Mouse (Mus musculus): ENCODE measurements around the gene Ankrd2. TPM values are rescaled to one million over a fixed set of nuclear protein-coding genes. Genes with fewer than 3 reads are reported as not detected.
A peak's percentile ranks its signal among the peaks of the same experiment; 100 is the strongest.

Ankrd2 gene
- polyA plus RNA-seq, 1 experiment from 2014 or later: 0.22 TPM

DNA sequence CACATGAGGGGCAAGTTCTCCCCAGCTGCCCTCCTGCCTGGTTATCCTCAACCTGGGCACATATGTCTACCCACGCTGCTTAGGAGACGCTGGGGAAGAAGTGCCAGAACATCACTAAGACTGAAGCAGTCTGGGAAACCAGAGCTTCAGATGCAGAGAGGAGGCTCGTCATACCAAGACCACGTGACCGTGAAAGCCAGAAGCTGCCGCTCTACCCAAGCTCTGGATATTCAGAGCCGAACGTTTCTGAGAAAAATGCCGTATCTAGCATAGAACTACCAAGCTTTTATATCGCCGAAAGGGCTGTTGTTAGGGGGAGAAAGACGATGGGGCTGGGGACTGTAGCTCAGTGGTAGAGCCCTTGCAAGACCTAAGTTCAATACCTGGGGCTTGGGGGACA is 2.5 kb downstream of the Ankrd2 start:
- Histone ChIP-seq H3K27ac (replicated peaks) (no peak overlapping the region), H3K27me3 (replicated peaks; ENCODE audit: low read depth, poor library complexity, severe bottlenecking) (peaks cover 18% of the 10 kb centered on the region), H3K4me1 (peaks cover 23% of the 10 kb centered on the region), H3K4me3 (no peak overlapping the region), H3K9me3 (no peaks in the 10 kb centered on the region), H3K36me3 (replicated peaks) (peaks cover 12% of the 10 kb centered on the region)
- WGBS: 89% methylated on average over 12 of the region's 12 CpGs
- DNase-seq (ENCODE audit: low spot score): no peak

DNA sequence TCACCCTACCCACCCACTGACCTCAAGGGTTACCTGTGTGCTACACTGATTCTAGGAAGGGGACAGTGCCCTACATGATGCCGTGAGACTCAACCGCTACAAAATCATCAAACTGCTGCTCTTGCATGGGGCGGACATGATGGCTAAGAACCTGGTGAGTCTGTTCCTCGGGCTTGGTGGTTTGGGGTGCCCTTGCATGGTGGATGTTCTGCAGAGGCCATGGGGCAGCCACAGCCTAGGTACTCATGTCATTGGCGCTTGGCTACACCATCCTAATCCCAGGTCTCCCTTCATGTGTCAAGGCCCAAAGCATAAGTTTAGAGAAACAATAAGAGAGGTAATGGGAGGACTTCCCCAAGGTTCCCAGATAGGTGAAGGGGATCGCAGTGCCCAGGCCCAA is 8.2 kb downstream of the Ankrd2 start:
- no peak overlapping the region for H3K27ac ChIP-seq (replicated peaks)
- H3K36me3 ChIP-seq (replicated peaks): no peaks in the 10 kb centered on the region
- DNase-seq (ENCODE audit: low spot score): no peak
- WGBS: 96% methylated on average over 6 of the region's 6 CpGs
- peaks cover 11% of the 10 kb centered on the region for H3K4me1 ChIP-seq
- H3K4me3 ChIP-seq: no peak overlapping the region
- no peaks in the 10 kb centered on the region for H3K9me3 ChIP-seq
- H3K27me3 ChIP-seq (replicated peaks; ENCODE audit: low read depth, poor library complexity, severe bottlenecking): peaks cover 18% of the 10 kb centered on the region

DNA sequence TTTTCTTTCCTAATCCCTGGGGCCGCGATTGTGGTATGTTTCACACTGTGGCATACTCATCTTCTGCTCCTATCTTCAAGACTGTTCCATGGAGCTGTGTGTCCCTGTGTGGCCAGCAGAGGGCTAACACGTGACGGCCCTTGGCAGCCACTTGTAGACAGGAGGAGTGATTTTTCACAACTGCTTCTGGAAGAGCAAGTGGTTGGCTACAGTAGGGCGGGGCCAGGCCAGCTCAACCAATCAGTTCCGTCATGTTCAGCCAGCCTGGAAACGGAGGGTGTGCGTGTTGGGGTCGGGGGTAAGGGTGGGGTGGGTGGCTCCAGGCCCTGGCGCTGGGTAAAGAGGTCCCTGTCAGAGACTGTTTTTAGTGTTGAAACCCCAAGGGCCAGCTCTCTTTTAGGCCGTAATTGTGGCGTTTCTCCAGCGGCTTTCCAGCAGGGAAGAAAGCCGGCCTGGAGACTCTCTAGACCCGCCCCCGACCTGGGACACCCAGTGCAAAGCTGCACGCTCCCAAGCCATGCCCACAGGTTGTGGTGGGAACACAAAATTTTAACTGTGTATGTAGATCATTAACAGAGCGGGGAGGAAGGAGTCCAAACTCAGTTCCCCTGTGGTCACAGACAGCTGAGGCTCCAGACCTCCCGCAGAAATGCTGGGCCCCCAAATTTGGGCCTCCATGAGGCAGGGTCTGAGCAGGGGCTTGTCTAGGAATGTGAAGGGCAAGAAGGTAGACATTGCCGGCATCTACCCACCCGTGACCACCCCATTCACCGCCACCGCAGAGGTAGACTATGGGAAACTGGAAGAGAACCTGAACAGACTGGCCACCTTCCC is 9.7 kb downstream of the Ankrd2 start, which contains the start of gene Hoga1:
Hoga1 (plus strand) TSS at position 342 of the 834 bp plus-strand sequence.
- Histone ChIP-seq H3K4me1 (peaks cover 11% of the 10 kb centered on the region), H3K4me3 (peak within 1 kb of the TSS; percentile 55), H3K9me3 (no peaks in the 10 kb centered on the region), H3K27me3 (replicated peaks; ENCODE audit: low read depth, poor library complexity, severe bottlenecking) (peaks cover 10% of the 10 kb centered on the region; the same call in 1 of the 2 replicates), H3K27ac (replicated peaks) (peak within 1 kb of the TSS; percentile 63; the same call in 1 of the 2 replicates), H3K36me3 (replicated peaks) (no peaks in the 10 kb centered on the region)
- 23% methylated on average over 23 of the region's 23 CpGs for WGBS
- peak; percentile 87 for DNase-seq (ENCODE audit: low spot score)

DNA sequence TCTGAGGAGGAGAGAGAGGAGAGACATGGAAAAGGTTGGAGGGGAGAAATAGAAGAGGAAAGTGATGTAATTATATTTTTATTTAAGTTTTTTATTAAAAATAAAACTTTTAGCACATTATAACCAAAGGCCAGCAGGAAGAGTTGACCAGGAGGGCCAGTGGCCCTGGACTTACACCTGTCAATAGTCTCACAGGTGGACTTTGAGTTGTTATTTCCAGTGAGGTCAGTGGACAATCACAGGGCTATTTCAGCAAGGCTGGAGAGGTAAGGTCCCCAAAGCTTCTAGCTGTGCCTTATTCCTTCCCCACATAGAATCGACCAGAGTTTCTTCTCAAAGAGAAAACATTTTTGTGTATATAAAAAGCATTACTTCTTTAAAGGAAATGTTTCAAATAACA is 14.5 kb downstream of the Ankrd2 start:
- DNase-seq (ENCODE audit: low spot score): no peak
- H3K4me1 ChIP-seq: peaks cover 16% of the 10 kb centered on the region
- no peak overlapping the region for H3K27ac ChIP-seq (replicated peaks)
- no peak overlapping the region for H3K4me3 ChIP-seq
- WGBS: 91% methylated on average over 1 of the region's 1 CpGs
- H3K9me3 ChIP-seq: no peaks in the 10 kb centered on the region
- H3K27me3 ChIP-seq (replicated peaks; ENCODE audit: low read depth, poor library complexity, severe bottlenecking): no peaks in the 10 kb centered on the region
- no peaks in the 10 kb centered on the region for H3K36me3 ChIP-seq (replicated peaks)

DNA sequence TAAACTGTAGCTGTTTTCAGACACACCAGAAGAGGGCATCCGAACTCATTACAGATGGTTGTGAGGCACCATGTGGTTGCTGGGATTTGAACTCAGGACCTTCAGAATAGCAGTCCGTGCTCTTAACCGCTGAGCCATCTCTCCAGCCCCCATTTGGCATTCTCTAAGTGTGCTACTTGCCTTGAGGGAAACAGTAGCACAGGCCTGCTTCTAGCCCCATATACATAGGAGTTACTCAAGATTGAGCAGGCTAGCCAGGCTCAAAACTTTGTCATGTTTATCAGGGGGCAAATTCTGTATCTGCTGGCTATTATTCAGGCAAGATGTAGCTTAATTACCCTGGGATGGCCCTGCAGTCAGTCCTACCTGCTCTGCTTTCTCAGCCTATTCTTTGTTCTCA is 15.6 kb downstream of the Ankrd2 start:
- Histone ChIP-seq H3K9me3 (no peaks in the 10 kb centered on the region), H3K27ac (replicated peaks) (no peak overlapping the region), H3K36me3 (replicated peaks) (no peaks in the 10 kb centered on the region), H3K4me3 (no peak overlapping the region), H3K4me1 (peaks cover 6% of the 10 kb centered on the region; the same call in 1 of the 2 replicates), H3K27me3 (replicated peaks; ENCODE audit: low read depth, poor library complexity, severe bottlenecking) (no peaks in the 10 kb centered on the region)
- DNase-seq (ENCODE audit: low spot score): no peak
- WGBS: 84% methylated on average over 3 of the region's 3 CpGs

DNA sequence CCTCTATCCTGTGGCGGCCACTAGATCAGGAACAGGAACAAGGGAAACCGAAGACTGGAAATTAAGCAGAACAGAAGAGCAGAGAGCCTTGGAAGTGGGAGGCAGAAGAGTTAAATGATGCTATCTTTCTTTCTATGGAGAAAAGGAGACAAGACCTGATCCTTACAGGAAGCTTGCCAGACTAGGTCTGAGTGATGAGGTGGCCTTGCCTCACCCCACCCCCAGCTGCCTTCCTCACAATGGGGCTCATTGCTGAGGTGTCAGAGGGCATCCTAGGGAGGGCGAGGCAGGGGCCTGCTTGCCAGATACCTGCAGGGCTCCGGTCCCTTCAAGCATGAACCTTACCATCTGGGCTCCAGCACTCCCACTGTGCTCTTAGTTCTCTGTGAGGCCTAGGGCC is 16.1 kb downstream of the Ankrd2 start, which contains the start of gene 4933411K16Rik:
4933411K16Rik (plus strand) TSS at position 301 of the 400 bp plus-strand sequence.
- Histone ChIP-seq H3K27me3 (replicated peaks; ENCODE audit: low read depth, poor library complexity, severe bottlenecking) (no peaks in the 10 kb centered on the region), H3K9me3 (no peaks in the 10 kb centered on the region), H3K36me3 (replicated peaks) (no peaks in the 10 kb centered on the region), H3K27ac (replicated peaks) (0 out of 2 replicates have a peak within 1 kb of the TSS, but pooled peaks have one; percentile 4), H3K4me1 (peaks cover 6% of the 10 kb centered on the region; the same call in 1 of the 2 replicates), H3K4me3 (no peak within 1 kb of the TSS)
- DNase-seq (ENCODE audit: low spot score): no peak
- WGBS: 69% methylated on average over 4 of the region's 4 CpGs

DNA sequence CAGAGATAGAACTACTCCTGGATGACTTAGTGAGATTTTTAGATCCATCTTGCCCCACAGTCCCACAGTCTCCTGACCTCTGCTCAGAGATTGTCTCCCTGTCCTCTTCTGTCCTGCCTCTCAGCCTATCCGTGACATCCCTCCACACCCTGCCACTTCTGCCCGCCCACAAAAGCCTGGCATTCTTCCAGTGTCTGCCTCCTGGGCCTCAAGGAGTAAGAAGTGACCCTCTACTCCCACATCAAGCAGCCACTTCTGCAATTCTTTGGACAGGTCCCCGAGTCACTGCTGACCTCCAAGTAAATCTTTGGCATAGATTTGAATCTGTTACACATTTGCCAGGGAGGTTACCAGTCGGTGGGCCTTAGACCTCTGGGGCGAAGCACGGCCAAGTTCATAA is 18.5 kb downstream of the Ankrd2 start:
- H3K4me1 ChIP-seq: peaks cover 6% of the 10 kb centered on the region; the same call in 1 of the 2 replicates
- no peaks in the 10 kb centered on the region for H3K9me3 ChIP-seq
- DNase-seq (ENCODE audit: low spot score): no peak
- no peaks in the 10 kb centered on the region for H3K36me3 ChIP-seq (replicated peaks)
- 88% methylated on average over 6 of the region's 6 CpGs for WGBS
- H3K27ac ChIP-seq (replicated peaks): no peak overlapping the region
- no peaks in the 10 kb centered on the region for H3K27me3 ChIP-seq (replicated peaks; ENCODE audit: low read depth, poor library complexity, severe bottlenecking)
- no peak overlapping the region for H3K4me3 ChIP-seq

DNA sequence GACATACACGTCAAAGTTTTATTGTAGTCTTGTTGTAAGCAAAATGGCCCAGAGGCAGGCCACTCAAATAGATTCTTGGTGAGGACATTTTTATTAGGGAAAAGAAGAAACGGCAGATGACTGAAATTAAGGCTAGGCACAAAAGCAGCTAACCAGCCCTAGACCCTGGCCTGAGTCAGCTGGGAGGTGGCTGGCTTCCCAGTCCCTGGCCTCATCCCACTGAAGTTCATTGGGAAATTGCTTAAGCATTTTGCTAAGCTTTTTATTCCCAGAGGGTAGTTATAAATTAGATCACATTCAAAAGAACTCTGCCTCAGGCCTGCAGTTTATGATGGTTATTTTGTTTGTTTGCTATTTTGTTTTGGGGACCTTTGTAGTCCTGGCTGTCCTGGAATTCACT is 20.1 kb downstream of the Ankrd2 start:
- 90% methylated on average over 2 of the region's 2 CpGs for WGBS
- Histone ChIP-seq H3K36me3 (replicated peaks) (no peaks in the 10 kb centered on the region), H3K27ac (replicated peaks) (no peak overlapping the region), H3K4me1 (peaks cover 6% of the 10 kb centered on the region; the same call in 1 of the 2 replicates), H3K27me3 (replicated peaks; ENCODE audit: low read depth, poor library complexity, severe bottlenecking) (no peaks in the 10 kb centered on the region), H3K4me3 (no peak overlapping the region), H3K9me3 (no peaks in the 10 kb centered on the region)
- DNase-seq (ENCODE audit: low spot score): no peak

DNA sequence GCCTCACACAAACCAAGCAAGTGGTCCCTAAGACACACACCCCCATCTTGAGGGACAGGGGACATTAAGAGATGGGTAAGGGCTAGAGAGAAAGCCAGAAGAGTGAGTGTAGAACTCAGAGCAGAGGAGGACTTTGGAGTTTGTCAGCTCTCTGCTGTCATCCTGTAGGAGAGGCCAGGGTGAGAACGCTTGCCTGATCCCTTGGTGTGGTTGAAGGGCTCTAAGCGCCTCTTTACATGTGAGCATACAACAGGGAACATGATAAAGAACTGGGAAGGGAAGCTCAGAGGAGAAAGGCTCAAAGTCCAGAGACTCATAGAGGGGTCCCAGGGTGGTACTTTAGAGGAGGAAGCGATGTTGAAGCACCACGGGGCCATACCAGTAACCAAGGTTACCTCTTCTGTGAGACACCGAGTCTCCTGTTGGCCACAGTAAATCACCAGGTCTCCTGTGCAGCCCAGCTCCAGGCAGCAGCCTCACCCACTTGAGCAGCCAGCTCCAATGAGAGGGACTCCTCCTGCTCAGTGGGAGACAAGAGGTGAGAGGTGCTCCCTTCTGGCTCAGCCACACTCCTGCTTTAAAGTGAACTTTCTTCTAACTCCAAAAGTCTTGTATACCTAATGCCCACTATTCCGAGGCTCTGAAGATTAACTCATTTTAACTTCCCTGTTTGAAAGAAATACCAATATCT is 21.1 kb downstream of the Ankrd2 start:
- Histone ChIP-seq H3K4me1 (peaks cover 6% of the 10 kb centered on the region; the same call in 1 of the 2 replicates), H3K27me3 (replicated peaks; ENCODE audit: low read depth, poor library complexity, severe bottlenecking) (no peaks in the 10 kb centered on the region), H3K4me3 (no peak overlapping the region), H3K9me3 (no peaks in the 10 kb centered on the region), H3K27ac (replicated peaks) (no peak overlapping the region), H3K36me3 (replicated peaks) (no peaks in the 10 kb centered on the region)
- 90% methylated on average over 6 of the region's 6 CpGs for WGBS
- no peak for DNase-seq (ENCODE audit: low spot score)

DNA sequence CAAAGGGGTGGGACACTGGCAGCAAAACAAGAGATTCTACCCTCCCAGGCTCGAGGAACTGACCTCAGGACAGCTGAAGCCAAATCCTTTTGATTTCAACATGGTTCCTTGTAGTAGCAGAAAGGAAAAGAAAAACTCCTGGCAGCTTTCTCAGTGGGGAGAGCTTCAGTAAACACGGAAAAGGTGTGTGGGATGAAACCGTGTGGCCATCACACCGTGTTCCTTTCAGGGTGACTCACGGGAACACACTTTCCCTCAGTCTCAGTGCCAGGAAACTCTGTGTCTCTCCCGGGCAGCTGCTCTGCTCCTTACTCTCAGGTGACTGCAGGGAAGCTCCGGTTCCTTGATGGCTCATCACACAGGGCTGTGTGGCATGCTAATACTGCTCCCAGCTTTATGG is 22.6 kb downstream of the Ankrd2 start:
- WGBS: 77% methylated on average over 7 of the region's 7 CpGs
- no peaks in the 10 kb centered on the region for H3K9me3 ChIP-seq
- H3K27me3 ChIP-seq (replicated peaks; ENCODE audit: low read depth, poor library complexity, severe bottlenecking): no peaks in the 10 kb centered on the region
- DNase-seq (ENCODE audit: low spot score): no peak
- no peak overlapping the region for H3K4me3 ChIP-seq
- no peak overlapping the region for H3K27ac ChIP-seq (replicated peaks)
- H3K36me3 ChIP-seq (replicated peaks): no peaks in the 10 kb centered on the region
- no peaks in the 10 kb centered on the region for H3K4me1 ChIP-seq

DNA sequence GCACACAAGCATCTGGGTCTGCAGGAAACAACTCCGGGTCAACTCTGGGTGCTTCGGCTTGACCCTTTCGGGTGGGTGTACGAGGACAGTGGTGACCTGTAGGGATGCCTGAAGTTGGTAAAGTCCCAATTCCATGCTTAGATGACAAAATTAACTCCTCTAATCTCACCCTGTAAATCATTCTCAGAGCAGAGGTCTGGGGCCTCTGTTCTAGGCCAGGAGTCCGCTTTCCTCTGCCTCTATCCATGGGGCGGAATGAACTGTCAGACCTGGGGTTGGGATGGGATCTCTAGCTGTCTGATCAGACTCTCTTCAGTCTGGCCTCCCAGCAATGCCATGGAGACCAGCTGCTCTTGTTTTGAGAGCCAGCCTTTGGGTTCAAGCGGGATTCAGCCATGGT is 25.6 kb downstream of the Ankrd2 start:
- 95% methylated on average over 7 of the region's 7 CpGs for WGBS
- no peaks in the 10 kb centered on the region for H3K4me1 ChIP-seq
- H3K9me3 ChIP-seq: no peaks in the 10 kb centered on the region
- H3K36me3 ChIP-seq (replicated peaks): no peaks in the 10 kb centered on the region
- H3K4me3 ChIP-seq: no peak overlapping the region
- no peak overlapping the region for H3K27ac ChIP-seq (replicated peaks)
- no peak for DNase-seq (ENCODE audit: low spot score)
- no peaks in the 10 kb centered on the region for H3K27me3 ChIP-seq (replicated peaks; ENCODE audit: low read depth, poor library complexity, severe bottlenecking)

DNA sequence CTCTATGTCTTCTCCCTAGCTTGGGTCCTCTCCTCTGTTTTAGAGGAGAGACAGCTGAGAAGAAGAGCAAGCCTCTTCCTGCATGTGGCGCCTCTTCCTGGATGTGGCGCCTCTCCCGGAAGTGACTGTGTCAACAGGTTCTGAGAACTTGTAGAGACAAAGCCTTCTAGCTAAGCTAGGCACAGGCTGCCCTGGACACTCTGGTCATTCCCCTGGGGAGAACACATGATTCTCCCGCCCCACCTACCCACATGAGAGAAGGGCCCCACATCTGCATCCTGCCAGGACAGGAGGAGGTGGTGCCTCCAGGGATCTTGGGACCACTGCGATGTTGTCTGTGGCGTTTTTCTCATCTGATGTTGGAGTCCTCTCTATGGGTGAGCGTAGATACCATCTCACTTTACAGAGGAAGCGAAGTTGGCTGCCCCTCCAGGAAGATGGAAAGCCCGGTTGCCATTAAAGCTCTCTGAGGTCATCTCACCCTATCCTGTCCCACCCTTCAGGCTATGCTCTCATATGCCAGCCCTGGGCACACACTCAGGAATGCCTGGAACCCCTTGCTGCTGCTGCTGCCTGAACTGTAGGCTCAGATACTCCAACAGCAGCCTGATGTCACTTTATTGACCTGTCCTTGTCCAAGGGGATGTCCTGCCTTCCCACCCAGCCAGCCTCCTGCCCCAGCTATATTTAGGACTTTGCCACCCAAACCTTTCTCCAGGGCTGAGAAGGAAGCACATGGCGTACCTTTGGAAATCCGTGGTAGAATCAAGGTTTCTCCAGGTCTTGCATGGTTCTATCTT is 32.8 kb downstream of the Ankrd2 start:
- Histone ChIP-seq H3K4me3 (no peak overlapping the region), H3K4me1 (no peaks in the 10 kb centered on the region), H3K36me3 (replicated peaks) (no peaks in the 10 kb centered on the region; the same call in 1 of the 2 replicates), H3K27me3 (replicated peaks; ENCODE audit: low read depth, poor library complexity, severe bottlenecking) (no peaks in the 10 kb centered on the region), H3K27ac (replicated peaks) (no peak overlapping the region), H3K9me3 (no peaks in the 10 kb centered on the region)
- 78% methylated on average over 11 of the region's 11 CpGs for WGBS
- no peak for DNase-seq (ENCODE audit: low spot score)

Measured in embryonic facial prominence, embryonic 10.5 days (tissue).